Comparison of ENCODE assay signal across 8 mouse cellular contexts in genomic region chr6:47649451-47649931, GRCm38 (mm10). TPM values are rescaled to one million over a fixed set of nuclear protein-coding genes. Genes with fewer than 3 reads are reported as not detected.
DNase-seq lines count a peak whose midpoint lies in the region; ATAC-seq and TF ChIP-seq lines count a peak whose summit lies in the region.

No protein-coding gene starts in this region.

- H3K4me3 ChIP-seq in kidney, embryonic 16.5 days (ENCODE audit: low read length): no peak overlapping the region
- no peak overlapping the region for H3K4me3 ChIP-seq in cerebellum, adult 2 months (replicated peaks; ENCODE audit: insufficient read depth, low read depth, low read length)
- H3K4me3 ChIP-seq in embryonic facial prominence, embryonic 10.5 days: no peak overlapping the region

- peak; percentile 14 for DNase-seq in kidney, postnatal 10 days
- DNase-seq in MEL-GATA-1-ER (ENCODE audit: extremely low read depth, low read depth): peak; percentile 76
- peak; percentile 23 to 34 for DNase-seq in cerebellum, adult 2 months
- DNase-seq in layer of hippocampus, adult 8-10 months (ENCODE audit: low spot score in 2 of 2): peak; percentile 25 to 29
- DNase-seq in thymus, postnatal 14 days: peak; percentile 14
- DNase-seq in embryonic facial prominence, embryonic 10.5 days (ENCODE audit: low spot score): no peak

- no peaks in the 10 kb centered on the region for H3K36me3 ChIP-seq in kidney, embryonic 16.5 days (ENCODE audit: insufficient read depth, low read length)
- H3K36me3 ChIP-seq in embryonic facial prominence, embryonic 10.5 days (replicated peaks): no peaks in the 10 kb centered on the region

- H3K9ac ChIP-seq in kidney, embryonic 16.5 days (replicated peaks; ENCODE audit: low read length): no peak overlapping the region

- no peaks in the 10 kb centered on the region for H3K9me3 ChIP-seq in kidney, embryonic 16.5 days (ENCODE audit: low read length)
- H3K9me3 ChIP-seq in embryonic facial prominence, embryonic 10.5 days: no peaks in the 10 kb centered on the region

- H3K27me3 ChIP-seq in kidney, embryonic 16.5 days (ENCODE audit: insufficient read depth, low read length): 0 out of 2 replicates have a peak, but pooled peaks cover 3% of the 10 kb centered on the region
- H3K27me3 ChIP-seq in cerebellum, adult 2 months (ENCODE audit: control insufficient read depth, insufficient read depth, low read length): no peaks in the 10 kb centered on the region
- peaks cover 11% of the 10 kb centered on the region for H3K27me3 ChIP-seq in embryonic facial prominence, embryonic 10.5 days (replicated peaks; ENCODE audit: low read depth, poor library complexity, severe bottlenecking)

- ATAC-seq in kidney, embryonic 16.5 days (ENCODE audit: low FRiP score, low TSS enrichment): no peak
- no peak for ATAC-seq in activated CD4-positive, CD25-positive, alpha-beta regulatory T cell, adult 4 months

- TF ChIP-seq POLR2A in cerebellum, adult 2 months (IDR thresholded peaks at IDR 0.05; ENCODE audit: borderline replicate concordance, insufficient read depth, low read length): no peak

- TF ChIP-seq CTCF in cerebellum, adult 2 months (IDR thresholded peaks at IDR 0.05; ENCODE audit: borderline replicate concordance, insufficient read depth, low read depth, low read length): peak; percentile 5; the same call in 1 of the 2 replicates

- H3K27ac ChIP-seq in kidney, embryonic 16.5 days (ENCODE audit: low read length): no peak overlapping the region
- no peak overlapping the region for H3K27ac ChIP-seq in cerebellum, adult 2 months (ENCODE audit: insufficient read depth, low read length)
- H3K27ac ChIP-seq in embryonic facial prominence, embryonic 10.5 days (replicated peaks): no peak overlapping the region

- 56% methylated on average over 5 of the region's 5 CpGs for WGBS in kidney, embryonic 16.5 days
- WGBS in cerebellum, adult 2 months: 83% methylated on average over 5 of the region's 5 CpGs
- 77% methylated on average over 5 of the region's 5 CpGs for WGBS in embryonic facial prominence, embryonic 10.5 days

- no peak overlapping the region for H3K4me2 ChIP-seq in kidney, embryonic 16.5 days (replicated peaks; ENCODE audit: low read depth, low read length)

- H3K4me1 ChIP-seq in kidney, embryonic 16.5 days (ENCODE audit: insufficient read depth, low read length): no peaks in the 10 kb centered on the region
- H3K4me1 ChIP-seq in cerebellum, adult 2 months (ENCODE audit: control insufficient read depth, insufficient read depth, low read length): no peaks in the 10 kb centered on the region
- H3K4me1 ChIP-seq in embryonic facial prominence, embryonic 10.5 days: no peaks in the 10 kb centered on the region; the same call in 1 of the 2 replicates

RNA-seq across cellular contexts. Expression of gene Ezh2, which starts 54.4 kb away (rescaled TPM):
- 85.0 and 98.1 TPM in 2 replicates for polyA plus RNA-seq in kidney, embryonic 16.5 days (2015; fragmentation: Nextera tagmentation; extraction: Ambion mirVana)
- polyA plus RNA-seq in cerebellum, adult 2 months (2012; rRNA removed): 24.3 and 24.4 TPM in 2 replicates
- total RNA-seq in layer of hippocampus, adult 8-10 months (2022): 10 to 100 TPM; 11.9 to 17.5 (median 12.8) TPM
- polyA plus RNA-seq in embryonic facial prominence, embryonic 10.5 days (2016; fragmentation: Nextera tagmentation; extraction: Ambion mirVana): 173 and 174 TPM in 2 replicates
- 10 to 100 TPM; 47.7 to 50.9 TPM for polyA plus RNA-seq in activated CD4-positive, CD25-positive, alpha-beta regulatory T cell, adult 4 months (2017; shearing (Covaris generic))
